Mouse (Mus musculus): ENCODE results near the gene Baz1a. TPM values are rescaled to one million over a fixed set of nuclear protein-coding genes. Genes with fewer than 3 reads are reported as not detected.
"Not testable (repeated sequence)": the region's sequence is repeated elsewhere in the genome, so short reads cannot be mapped to it uniquely, and the experiment has no call there.

Gene Baz1a
- total and polyA plus RNA-seq, 2 experiments from 2014 or later = 2.6 to 4.4 TPM

- Histone ChIP-seq H3K4me2 (ENCODE audit: low read depth, low read length, poor library complexity, severe bottlenecking) (no peak overlapping the region), H3K27ac (ENCODE audit: low read depth, low read length) (no peak overlapping the region), H3K27me3 (ENCODE audit: insufficient read depth, low read length) (no peaks in the 10 kb centered on the region), H3K9me3 (ENCODE audit: low read length) (no peaks in the 10 kb centered on the region), H3K36me3 (ENCODE audit: insufficient read depth, low read length) (no peaks in the 10 kb centered on the region), H3K4me3 (ENCODE audit: low read depth, low read length) (no peak overlapping the region), H3K4me1 (ENCODE audit: insufficient read depth, low read length) (no peaks in the 10 kb centered on the region), H3K9ac (replicated peaks; ENCODE audit: low read length, poor library complexity, severe bottlenecking) (no peak overlapping the region)
- ATAC-seq (ENCODE audit: low FRiP score) (no peak), DNase-seq (ENCODE audit: low spot score) (no peak)
- WGBS = 89% methylated on average over 5 of the region's 5 CpGs
- no peak for TF ChIP-seq CTCF (IDR thresholded peaks at IDR 0.05)
Measured at GRCm38 (mm10) chr12:55003843-55004242, 10.3 kb downstream of the Baz1a start.

- H3K36me3 ChIP-seq (ENCODE audit: insufficient read depth, low read length); H3K4me1 ChIP-seq (ENCODE audit: insufficient read depth, low read length); H3K27me3 ChIP-seq (ENCODE audit: insufficient read depth, low read length); H3K9me3 ChIP-seq (ENCODE audit: low read length); H3K27ac ChIP-seq (ENCODE audit: low read depth, low read length); H3K4me2 ChIP-seq (ENCODE audit: low read depth, low read length, poor library complexity, severe bottlenecking); ATAC-seq (ENCODE audit: low FRiP score); H3K9ac ChIP-seq (replicated peaks; ENCODE audit: low read length, poor library complexity, severe bottlenecking); H3K4me3 ChIP-seq (ENCODE audit: low read depth, low read length); DNase-seq (ENCODE audit: low spot score): not testable (repeated sequence)
- WGBS = 95% methylated on average over 7 of the region's 7 CpGs
Measured at GRCm38 (mm10) chr12:55002532-55002931, 11.6 kb downstream of the Baz1a start.

GRCm38 (mm10) chr12:54999016-54999690 is 15.0 kb downstream of the Baz1a start:
- TF ChIP-seq CTCF (IDR thresholded peaks at IDR 0.05) = no peak
- ATAC-seq (ENCODE audit: low FRiP score) (no peak), DNase-seq (ENCODE audit: low spot score) (no peak)
- 87% methylated on average over 14 of the region's 14 CpGs for WGBS
- Histone ChIP-seq H3K4me2 (ENCODE audit: low read depth, low read length, poor library complexity, severe bottlenecking) (no peak overlapping the region), H3K4me1 (ENCODE audit: insufficient read depth, low read length) (no peaks in the 10 kb centered on the region), H3K36me3 (ENCODE audit: insufficient read depth, low read length) (no peaks in the 10 kb centered on the region), H3K4me3 (ENCODE audit: low read depth, low read length) (no peak overlapping the region), H3K27me3 (ENCODE audit: insufficient read depth, low read length) (no peaks in the 10 kb centered on the region), H3K27ac (ENCODE audit: low read depth, low read length) (no peak overlapping the region), H3K9me3 (ENCODE audit: low read length) (no peaks in the 10 kb centered on the region), H3K9ac (replicated peaks; ENCODE audit: low read length, poor library complexity, severe bottlenecking) (no peak overlapping the region)

- no peaks in the 10 kb centered on the region for H3K9me3 ChIP-seq (ENCODE audit: low read length)
- H3K4me3 ChIP-seq (ENCODE audit: low read depth, low read length) = no peak overlapping the region
- DNase-seq (ENCODE audit: low spot score) (no peak), ATAC-seq (ENCODE audit: low FRiP score) (no peak)
- no peaks in the 10 kb centered on the region for H3K36me3 ChIP-seq (ENCODE audit: insufficient read depth, low read length)
- no peaks in the 10 kb centered on the region for H3K4me1 ChIP-seq (ENCODE audit: insufficient read depth, low read length)
- 84% methylated on average over 5 of the region's 5 CpGs for WGBS
- no peak overlapping the region for H3K27ac ChIP-seq (ENCODE audit: low read depth, low read length)
- TF ChIP-seq CTCF (IDR thresholded peaks at IDR 0.05) = no peak
- no peak overlapping the region for H3K9ac ChIP-seq (replicated peaks; ENCODE audit: low read length, poor library complexity, severe bottlenecking)
- no peak overlapping the region for H3K4me2 ChIP-seq (ENCODE audit: low read depth, low read length, poor library complexity, severe bottlenecking)
- no peaks in the 10 kb centered on the region for H3K27me3 ChIP-seq (ENCODE audit: insufficient read depth, low read length)
Measured at GRCm38 (mm10) chr12:54998411-54998810, 15.7 kb downstream of the Baz1a start.

GRCm38 (mm10) chr12:54996979-54997474 is 17.1 kb downstream of the Baz1a start:
- Histone ChIP-seq H3K4me1 (ENCODE audit: insufficient read depth, low read length) (no peaks in the 10 kb centered on the region), H3K36me3 (ENCODE audit: insufficient read depth, low read length) (no peaks in the 10 kb centered on the region), H3K9me3 (ENCODE audit: low read length) (no peaks in the 10 kb centered on the region), H3K27ac (ENCODE audit: low read depth, low read length) (no peak overlapping the region), H3K4me3 (ENCODE audit: low read depth, low read length) (no peak overlapping the region), H3K4me2 (ENCODE audit: low read depth, low read length, poor library complexity, severe bottlenecking) (no peak overlapping the region), H3K27me3 (ENCODE audit: insufficient read depth, low read length) (no peaks in the 10 kb centered on the region), H3K9ac (replicated peaks; ENCODE audit: low read length, poor library complexity, severe bottlenecking) (no peak overlapping the region)
- ATAC-seq (ENCODE audit: low FRiP score) (no peak), DNase-seq (ENCODE audit: low spot score) (no peak)
- no peak for TF ChIP-seq CTCF (IDR thresholded peaks at IDR 0.05)
- 87% methylated on average over 6 of the region's 6 CpGs for WGBS

- ATAC-seq (ENCODE audit: low FRiP score) (no peak), DNase-seq (ENCODE audit: low spot score) (no peak)
- no peaks in the 10 kb centered on the region for H3K36me3 ChIP-seq (ENCODE audit: insufficient read depth, low read length)
- no peak overlapping the region for H3K9ac ChIP-seq (replicated peaks; ENCODE audit: low read length, poor library complexity, severe bottlenecking)
- TF ChIP-seq CTCF (IDR thresholded peaks at IDR 0.05) = no peak
- H3K4me3 ChIP-seq (ENCODE audit: low read depth, low read length) = no peak overlapping the region
- WGBS = 73% methylated on average over 3 of the region's 3 CpGs
- H3K27ac ChIP-seq (ENCODE audit: low read depth, low read length) = no peak overlapping the region
- H3K4me1 ChIP-seq (ENCODE audit: insufficient read depth, low read length) = no peaks in the 10 kb centered on the region
- no peaks in the 10 kb centered on the region for H3K9me3 ChIP-seq (ENCODE audit: low read length)
- no peak overlapping the region for H3K4me2 ChIP-seq (ENCODE audit: low read depth, low read length, poor library complexity, severe bottlenecking)
- H3K27me3 ChIP-seq (ENCODE audit: insufficient read depth, low read length) = no peaks in the 10 kb centered on the region
Measured at GRCm38 (mm10) chr12:54995965-54996364, 18.2 kb downstream of the Baz1a start.
